ENCODE assay signal across 11 mouse cellular contexts in genomic region chr4:137480191-137480992, GRCm38 (mm10). TPM values are rescaled to one million over a fixed set of nuclear protein-coding genes. Genes with fewer than 3 reads are reported as not detected.
DNase-seq lines count a peak whose midpoint lies in the region; ATAC-seq and TF ChIP-seq lines count a peak whose summit lies in the region.
"Had no signal": no experiment of that assay in that cellular context is flagged by ENCODE, and none has a peak within 500 bp of the region (broad histone marks: within the 10 kb centered on the region; RNA-seq: fewer than 3 reads in every experiment).

No protein-coding gene starts in this region.

- peak overlapping the region; percentile 80 for H3K27ac ChIP-seq in forebrain, embryonic 10.5 days
- H3K27ac ChIP-seq in forebrain, embryonic 14.5 days (ENCODE audit: low read depth, low read length), result no peak overlapping the region
- peak overlapping the region; percentile 67 for H3K27ac ChIP-seq in limb, embryonic 11.5 days (replicated peaks; ENCODE audit: low read depth, low read length)
- H3K27ac ChIP-seq in thymus, adult 2 months (ENCODE audit: control insufficient read depth, insufficient read depth, low read length), result no peak overlapping the region

- H3K9ac ChIP-seq in forebrain, embryonic 14.5 days (ENCODE audit: low read length), result no peak overlapping the region
- no peak overlapping the region for H3K9ac ChIP-seq in limb, embryonic 11.5 days (ENCODE audit: low read length)

- H3K4me1 ChIP-seq in forebrain, embryonic 10.5 days, result peaks cover 94% of the 10 kb centered on the region
- peaks cover 17% of the 10 kb centered on the region for H3K4me1 ChIP-seq in forebrain, embryonic 14.5 days (ENCODE audit: control insufficient read depth, insufficient read depth, low read length)
- peaks cover 74% of the 10 kb centered on the region for H3K4me1 ChIP-seq in limb, embryonic 11.5 days (ENCODE audit: control insufficient read depth, insufficient read depth, low read length)
- no peaks in the 10 kb centered on the region for H3K4me1 ChIP-seq in thymus, adult 2 months (replicated peaks; ENCODE audit: control insufficient read depth, insufficient read depth, low read length)

- no peaks in the 10 kb centered on the region for H3K27me3 ChIP-seq in forebrain, embryonic 10.5 days (ENCODE audit: poor library complexity, severe bottlenecking)
- no peaks in the 10 kb centered on the region for H3K27me3 ChIP-seq in forebrain, embryonic 14.5 days (replicated peaks; ENCODE audit: control insufficient read depth, insufficient read depth, low read length)
- no peaks in the 10 kb centered on the region for H3K27me3 ChIP-seq in limb, embryonic 11.5 days (ENCODE audit: control insufficient read depth, insufficient read depth, low read length)
- H3K27me3 ChIP-seq in thymus, adult 2 months (ENCODE audit: control insufficient read depth, insufficient read depth, low read length), result no peaks in the 10 kb centered on the region; the same call in 1 of the 2 replicates

- H3K4me3 ChIP-seq in forebrain, embryonic 10.5 days, result peak overlapping the region; percentile 22; the same call in 1 of the 2 replicates
- no peak overlapping the region for H3K4me3 ChIP-seq in forebrain, embryonic 14.5 days (ENCODE audit: low read depth, low read length)
- H3K4me3 ChIP-seq in limb, embryonic 11.5 days (ENCODE audit: low read depth, low read length), result no peak overlapping the region
- H3K4me3 ChIP-seq in thymus, adult 2 months (ENCODE audit: control insufficient read depth, insufficient read depth, low read length), result no peak overlapping the region
- H3K4me3 ChIP-seq: erythroblast, embryonic 14.5 days had no signal

- TF ChIP-seq CTCF in thymus, adult 2 months (IDR thresholded peaks at IDR 0.05; ENCODE audit: borderline replicate concordance, control insufficient read depth, extremely low read depth, insufficient read depth, low read length, poor library complexity), result no peak

- WGBS in forebrain, embryonic 10.5 days, result 11% methylated on average over 19 of the region's 19 CpGs
- WGBS in forebrain, embryonic 14.5 days, result 24% methylated on average over 18 of the region's 19 CpGs
- 9% methylated on average over 18 of the region's 19 CpGs for WGBS in limb, embryonic 11.5 days
- 87% methylated on average over 19 of the region's 19 CpGs for WGBS in thymus, adult 2 months

- no peaks in the 10 kb centered on the region for H3K9me3 ChIP-seq in forebrain, embryonic 10.5 days
- no peaks in the 10 kb centered on the region for H3K9me3 ChIP-seq in forebrain, embryonic 14.5 days (replicated peaks; ENCODE audit: control insufficient read depth, low read length)
- no peaks in the 10 kb centered on the region for H3K9me3 ChIP-seq in limb, embryonic 11.5 days (ENCODE audit: control insufficient read depth, low read length)

- no peak for DNase-seq in forebrain, embryonic 10.5 days (ENCODE audit: extremely low spot score, low spot score)
- DNase-seq in forebrain, embryonic 14.5 days (ENCODE audit: low spot score), result no peak
- DNase-seq in retina, postnatal 1 day, result peak; percentile 38
- DNase-seq in retina, embryonic 14.5 days (ENCODE audit: low spot score), result no peak
- DNase-seq in limb, embryonic 11.5 days (ENCODE audit: low spot score), result no peak
- DNase-seq in layer of hippocampus, postnatal 36 days, result no peak
- no peak for DNase-seq in thymus, adult 2 months
- DNase-seq in MN1 (ENCODE audit: low spot score), result no peak

- TF ChIP-seq POLR2A in thymus, adult 2 months (IDR thresholded peaks at IDR 0.05; ENCODE audit: control insufficient read depth, extremely low read depth, insufficient read depth, low read length, poor library complexity), result no peak

- no peak for ATAC-seq in forebrain, embryonic 14.5 days
- ATAC-seq in limb, embryonic 11.5 days (ENCODE audit: insufficient number of reproducible peaks, low FRiP score, low TSS enrichment, low read depth), result no peak

- no peaks in the 10 kb centered on the region for H3K36me3 ChIP-seq in forebrain, embryonic 10.5 days (replicated peaks)
- no peaks in the 10 kb centered on the region for H3K36me3 ChIP-seq in forebrain, embryonic 14.5 days (ENCODE audit: control insufficient read depth, insufficient read depth, low read length)
- H3K36me3 ChIP-seq in limb, embryonic 11.5 days (ENCODE audit: control insufficient read depth, insufficient read depth, low read length), result no peaks in the 10 kb centered on the region
- H3K36me3 ChIP-seq in thymus, adult 2 months (ENCODE audit: control insufficient read depth, insufficient read depth, low read length), result no peaks in the 10 kb centered on the region

- H3K4me2 ChIP-seq in forebrain, embryonic 14.5 days (ENCODE audit: low read length), result no peak overlapping the region
- peak overlapping the region; percentile 33; the same call in 1 of the 2 replicates for H3K4me2 ChIP-seq in limb, embryonic 11.5 days (ENCODE audit: low read depth, severe bottlenecking)

RNA-seq across cellular contexts. Expression of gene Hspg2, which starts 11.8 kb away (rescaled TPM):
- polyA plus RNA-seq in forebrain, embryonic 10.5 days (2016; fragmentation: Nextera tagmentation; extraction: Ambion mirVana), result 15.6 and 17.9 TPM in 2 replicates
- polyA plus RNA-seq in forebrain, embryonic 14.5 days (2014; fragmentation: Nextera tagmentation; extraction: Ambion mirVana), result 4.0 and 4.7 TPM in 2 replicates
- polyA plus RNA-seq in limb, embryonic 11.5 days (2014; fragmentation: Nextera tagmentation; extraction: Ambion mirVana), result 20.6 and 22.4 TPM in 2 replicates
- total RNA-seq in layer of hippocampus, postnatal 36 days (2021), result 1 to 10 TPM; 6.4 to 7.3 TPM
- 21.6 and 25.6 TPM in 2 replicates for polyA plus RNA-seq in thymus, adult 2 months (2012; rRNA removed)

RNA-seq across cellular contexts. Expression of gene 1700013G24Rik, which starts 27.3 kb away (rescaled TPM):
- not detected in 2 replicates for polyA plus RNA-seq in forebrain, embryonic 10.5 days (2016; fragmentation: Nextera tagmentation; extraction: Ambion mirVana)
- not detected in 2 replicates for polyA plus RNA-seq in forebrain, embryonic 14.5 days (2014; fragmentation: Nextera tagmentation; extraction: Ambion mirVana)
- not detected in 2 replicates for polyA plus RNA-seq in limb, embryonic 11.5 days (2014; fragmentation: Nextera tagmentation; extraction: Ambion mirVana)
- total RNA-seq in layer of hippocampus, postnatal 36 days (2021), result not detected
- 0.22 TPM in 1 of 2 replicates, not detected in the other for polyA plus RNA-seq in thymus, adult 2 months (2012; rRNA removed)
- total RNA-seq: adrenal gland, postnatal 14 days; midbrain, postnatal 0 days had no signal
- polyA plus RNA-seq: erythroblast, embryonic 14.5 days; midbrain, postnatal 0 days had no signal

RNA-seq across cellular contexts. Expression of gene Cela3b, which starts 50.1 kb away (rescaled TPM):
- polyA plus RNA-seq in forebrain, embryonic 10.5 days (2016; fragmentation: Nextera tagmentation; extraction: Ambion mirVana), result not detected in 2 replicates
- polyA plus RNA-seq in forebrain, embryonic 14.5 days (2014; fragmentation: Nextera tagmentation; extraction: Ambion mirVana), result not detected in 2 replicates
- not detected in 2 replicates for polyA plus RNA-seq in limb, embryonic 11.5 days (2014; fragmentation: Nextera tagmentation; extraction: Ambion mirVana)
- not detected for total RNA-seq in layer of hippocampus, postnatal 36 days (2021)
- polyA plus RNA-seq in thymus, adult 2 months (2012; rRNA removed), result 1.1 and 1.4 TPM in 2 replicates
- total RNA-seq: adrenal gland, postnatal 14 days; midbrain, postnatal 0 days had no signal
- polyA plus RNA-seq: erythroblast, embryonic 14.5 days; midbrain, postnatal 0 days had no signal

Comparison
In these comparisons a context has a peak if more than half of its experiments do, and no peak if none do; other contexts are left out.
1. H3K27ac ChIP-seq: peak in forebrain, embryonic 10.5 days (single experiment) and limb, embryonic 11.5 days (single experiment); none in forebrain, embryonic 14.5 days (single experiment) and thymus, adult 2 months (single experiment).